Mouse (Mus musculus) intestine, postnatal 0 days (tissue): ENCODE measurements around the gene Tnrc6c. TPM values are rescaled to one million over a fixed set of nuclear protein-coding genes. Genes with fewer than 3 reads are reported as not detected.

Source experiments
- ATAC-seq: fragments of 200-750 bp; cut with Nextera tagmentation; 2 replicates; pipeline ENCODE4 v1.8.0; 2017; ENCODE audit warnings: mild to moderate bottlenecking, moderate TSS enrichment, moderate library complexity
- H3K27ac ChIP-seq: fragments of 300-500 bp; sonication (generic); 2 replicates; pipeline ENCODE4 v1.5.1; 2014; ENCODE audit warnings: mild to moderate bottlenecking, low read depth, low read length, moderate library complexity
- H3K27me3 ChIP-seq: fragments of 300-500 bp; sonication (generic); replicated peaks from 2 replicates; pipeline ENCODE4 v1.6.1; 2014; ENCODE audit warnings: low read length, mixed read lengths; ENCODE audit not compliant: control insufficient read depth, insufficient read depth
- H3K36me3 ChIP-seq: fragments of 300-500 bp; sonication (generic); 2 replicates; pipeline ENCODE4 v1.6.1; 2014; ENCODE audit warnings: mild to moderate bottlenecking, moderate library complexity; ENCODE audit not compliant: control insufficient read depth, insufficient read depth
- H3K4me1 ChIP-seq: fragments of 300-500 bp; sonication (generic); replicated peaks from 2 replicates; pipeline ENCODE4 v1.6.1; 2014; ENCODE audit warnings: antibody characterized with exemption, low read length, mixed read lengths; ENCODE audit not compliant: control insufficient read depth, insufficient read depth
- H3K4me2 ChIP-seq: fragments of 300-500 bp; sonication (generic); replicated peaks from 2 replicates; pipeline ENCODE4 v1.6.1; 2014; ENCODE audit warnings: low read depth, mild to moderate bottlenecking, moderate library complexity
- H3K4me3 ChIP-seq: fragments of 300-500 bp; sonication (generic); 2 replicates; pipeline ENCODE4 v1.5.1; 2014; ENCODE audit warnings: low read depth, low read length
- H3K9ac ChIP-seq: fragments of 300-500 bp; sonication (generic); 2 replicates; pipeline ENCODE4 v1.6.1; 2014; ENCODE audit warnings: mild to moderate bottlenecking, low read depth, low read length
- H3K9me3 ChIP-seq: fragments of 300-500 bp; sonication (generic); 2 replicates; pipeline ENCODE4 v1.6.1; 2016; ENCODE audit warnings: mixed run types; ENCODE audit not compliant: control insufficient read depth
- CTCF ChIP-seq: sonication (generic); IDR thresholded peaks from 2 replicates; pipeline ENCODE4 v1.5.1; 2016; ENCODE audit warnings: low read depth, mild to moderate bottlenecking, control low read depth, antibody characterized with exemption, moderate library complexity
- WGBS: fragments of 180-500 bp; shearing (Covaris S2); extraction: QIAGEN DNeasy Blood & Tissue Kit; methylation state at CpG from one replicate; pipeline ENCODE4 v1.1.7; 2014; 5-methylcytosine and 5-hydroxymethylcytosine counted together
- polyA plus RNA-seq: library from polyadenylated mRNA; unstranded; fragments of >200 nt; fragmentation: Nextera tagmentation; extraction: Ambion mirVana; gene quantifications from 2 replicates; pipeline ENCODE4 v1.2.1, GENCODE M21; 2015

Tnrc6c gene
- polyA plus RNA-seq, 1 experiment from 2014 or later = 6.1 TPM

GRCm38 (mm10) chr11:117619581-117619980 lies 34.5 kb upstream of the Tnrc6c start:
- no peak for ATAC-seq
- Histone ChIP-seq H3K9me3 (no peaks in the 10 kb centered on the region), H3K4me3 (no peak overlapping the region), H3K27ac (no peak overlapping the region), H3K4me2 (no peak overlapping the region), H3K4me1 (peaks cover 10% of the 10 kb centered on the region), H3K9ac (no peak overlapping the region), H3K36me3 (no peaks in the 10 kb centered on the region), H3K27me3 (peaks cover 14% of the 10 kb centered on the region)
- 28% methylated on average over 10 of the region's 10 CpGs for WGBS
- no peak for TF ChIP-seq CTCF

DNA sequence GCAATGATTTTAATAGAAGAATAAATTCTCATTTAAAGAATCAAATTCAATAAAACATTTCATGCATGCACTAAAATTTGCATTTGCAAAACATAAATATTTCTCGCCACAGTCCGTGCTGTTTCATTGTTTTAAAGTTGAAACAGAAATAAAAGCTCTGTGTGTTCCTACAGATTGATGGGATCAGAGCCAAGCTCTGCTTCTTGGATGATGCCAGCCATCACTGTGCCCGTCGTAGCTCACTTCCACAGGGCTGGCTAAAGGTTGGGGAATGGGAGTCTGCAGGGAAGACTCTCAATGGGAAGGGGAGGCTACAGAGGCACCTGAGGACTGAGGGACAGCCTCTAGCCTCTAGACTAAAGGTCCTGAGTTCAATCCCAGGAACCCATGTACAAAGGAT lies 28.9 kb upstream of the Tnrc6c start:
- H3K4me3 ChIP-seq = no peak overlapping the region
- H3K36me3 ChIP-seq = no peaks in the 10 kb centered on the region
- no peak overlapping the region for H3K9ac ChIP-seq
- no peak for ATAC-seq
- no peak overlapping the region for H3K27ac ChIP-seq
- no peak overlapping the region for H3K4me2 ChIP-seq
- no peaks in the 10 kb centered on the region for H3K9me3 ChIP-seq
- H3K27me3 ChIP-seq = no peaks in the 10 kb centered on the region; the same call in 1 of the 2 replicates
- WGBS = 70% methylated on average over 4 of the region's 4 CpGs
- H3K4me1 ChIP-seq = no peaks in the 10 kb centered on the region
- TF ChIP-seq CTCF = no peak

GRCm38 (mm10) chr11:117626557-117626956 lies 27.5 kb upstream of the Tnrc6c start:
- Histone ChIP-seq H3K27ac (no peak overlapping the region), H3K4me3 (no peak overlapping the region), H3K4me1 (no peaks in the 10 kb centered on the region), H3K9ac (no peak overlapping the region), H3K36me3 (no peaks in the 10 kb centered on the region), H3K9me3 (no peaks in the 10 kb centered on the region), H3K4me2 (no peak overlapping the region), H3K27me3 (no peaks in the 10 kb centered on the region; the same call in 1 of the 2 replicates)
- no peak for TF ChIP-seq CTCF
- ATAC-seq = no peak
- WGBS = 57% methylated on average over 6 of the region's 6 CpGs

GRCm38 (mm10) chr11:117627060-117627562 lies 27.0 kb upstream of the Tnrc6c start:
- Histone ChIP-seq H3K4me1 (no peaks in the 10 kb centered on the region), H3K9ac (no peak overlapping the region), H3K4me3 (no peak overlapping the region), H3K27me3 (no peaks in the 10 kb centered on the region; the same call in 1 of the 2 replicates), H3K4me2 (no peak overlapping the region), H3K27ac (no peak overlapping the region), H3K9me3 (no peaks in the 10 kb centered on the region), H3K36me3 (no peaks in the 10 kb centered on the region)
- no peak for TF ChIP-seq CTCF
- 34% methylated on average over 5 of the region's 5 CpGs for WGBS
- no peak for ATAC-seq

DNA sequence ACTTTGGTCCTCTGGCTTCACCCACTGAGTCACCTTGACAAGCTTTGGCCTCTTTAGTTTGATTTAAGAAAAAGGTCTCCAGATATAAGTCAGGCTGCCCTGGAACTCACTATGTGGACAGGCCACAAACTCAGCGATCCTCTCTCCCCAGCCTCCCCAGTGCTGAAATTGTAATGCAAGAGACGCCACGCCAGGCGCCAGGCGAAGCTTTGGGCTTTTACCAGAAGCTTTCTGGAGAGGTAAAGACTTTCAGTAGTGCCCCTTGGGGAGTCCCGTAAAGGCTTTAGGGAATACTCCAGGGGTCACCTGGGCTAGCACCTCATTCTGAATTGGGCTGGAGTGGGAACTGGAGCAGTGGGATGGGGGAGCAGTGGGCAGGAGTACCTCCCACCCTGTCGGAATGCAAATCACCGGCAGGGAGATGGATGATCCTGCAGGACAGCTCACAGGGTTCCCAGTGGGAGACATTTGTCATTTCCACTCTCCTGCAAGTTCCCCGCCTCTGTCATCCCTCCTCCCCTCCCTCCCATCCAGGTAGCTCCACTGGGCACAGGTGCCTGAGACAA lies 26.3 kb upstream of the Tnrc6c start:
- no peak for TF ChIP-seq CTCF
- no peak for ATAC-seq
- no peaks in the 10 kb centered on the region for H3K36me3 ChIP-seq
- H3K9ac ChIP-seq = no peak overlapping the region
- H3K4me3 ChIP-seq = no peak overlapping the region
- H3K27me3 ChIP-seq = no peaks in the 10 kb centered on the region; the same call in 1 of the 2 replicates
- H3K27ac ChIP-seq = no peak overlapping the region
- H3K9me3 ChIP-seq = no peaks in the 10 kb centered on the region
- WGBS = 34% methylated on average over 9 of the region's 9 CpGs
- H3K4me1 ChIP-seq = no peaks in the 10 kb centered on the region
- no peak overlapping the region for H3K4me2 ChIP-seq

- Histone ChIP-seq H3K4me3 (no peak overlapping the region), H3K9ac (no peak overlapping the region), H3K9me3 (no peaks in the 10 kb centered on the region), H3K36me3 (no peaks in the 10 kb centered on the region), H3K27me3 (no peaks in the 10 kb centered on the region; the same call in 1 of the 2 replicates), H3K27ac (no peak overlapping the region), H3K4me2 (no peak overlapping the region), H3K4me1 (no peaks in the 10 kb centered on the region)
- no peak for ATAC-seq
- WGBS = 24% methylated on average over 9 of the region's 9 CpGs
- TF ChIP-seq CTCF = no peak
Observed at GRCm38 (mm10) chr11:117628312-117628779, 25.7 kb upstream of the Tnrc6c start.
